Mouse (Mus musculus) granulocyte monocyte progenitor cell, adult 5-6 weeks (primary cell): Measurements from ENCODE around the gene Gpr132. TPM values are rescaled to one million over a fixed set of nuclear protein-coding genes. Genes with fewer than 3 reads are reported as not detected.
"Not testable (repeated sequence)": the region's sequence is repeated elsewhere in the genome, so short reads cannot be mapped to it uniquely, and the experiment has no call there.

Experiments used
- ATAC-seq: replicated peaks from 2 replicates; pipeline ENCODE4 v1.8.0; 2016; ENCODE audit warnings: mild to moderate bottlenecking, moderate TSS enrichment, inconsistent platforms; ENCODE audit not compliant: poor library complexity, severe bottlenecking
- total RNA-seq, 2 experiments: library from RNA; stranded (forward) in 1 of 2; stranded (reverse) in 1 of 2; fragments of 200-712, 200-1000 nt in 1 of 2; fragments of >200 nt in 1 of 2; fragmentation: Nextera tagmentation in 1 of 2; gene quantifications; 2 replicates each; pipeline ENCODE4 v1.2.3; 2014 to 2017

Gpr132 gene
- total RNA-seq, 2 experiments from 2014 or later = 6.2 to 10.4 TPM

DNA sequence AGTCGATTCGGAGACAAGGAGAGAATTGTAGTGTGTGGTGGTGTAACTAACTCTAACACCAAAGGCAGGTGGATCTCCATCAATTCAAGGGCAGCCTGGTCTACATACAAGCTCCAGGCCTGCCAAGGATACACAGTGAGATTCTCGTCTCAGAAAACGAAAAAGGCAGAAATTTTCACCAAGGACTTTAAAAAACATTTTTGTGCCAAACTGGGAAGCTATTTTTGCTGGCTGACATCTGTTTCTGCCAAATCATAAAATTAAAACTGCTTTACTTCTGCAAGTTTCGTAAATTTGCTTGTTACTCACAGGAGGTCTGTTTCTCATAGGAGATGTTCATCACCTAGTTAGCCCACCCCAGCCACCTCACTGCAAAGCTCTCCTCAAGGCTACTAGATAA is 42.1 kb downstream of the Gpr132 start:
- ATAC-seq = no peak

DNA sequence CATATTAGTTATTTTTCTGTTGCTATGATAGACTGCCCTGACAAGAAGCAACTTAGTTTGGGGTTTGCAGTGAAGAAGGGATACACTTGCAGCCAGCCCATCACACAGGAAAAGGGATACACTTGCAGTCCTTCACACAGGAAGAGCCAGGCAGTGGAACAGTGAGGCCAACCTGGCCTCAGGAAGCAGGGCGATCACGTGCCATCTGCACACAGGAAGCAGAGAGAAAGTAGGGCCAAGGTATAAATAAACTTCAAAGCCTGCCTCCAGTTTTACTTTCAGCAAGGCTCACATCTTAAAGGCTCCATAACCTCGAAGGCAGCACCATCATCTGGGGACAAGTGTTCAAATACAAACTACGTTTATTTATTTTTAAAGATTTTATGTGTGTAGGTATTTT is 44.8 kb downstream of the Gpr132 start:
- ATAC-seq = peak; percentile 26; the same call in 1 of the 2 replicates

GRCm38 (mm10) chr12:112822676-112823075 is 45.4 kb downstream of the Gpr132 start:
- ATAC-seq = no peak

GRCm38 (mm10) chr12:112821974-112822373 is 46.1 kb downstream of the Gpr132 start:
- no peak for ATAC-seq

DNA sequence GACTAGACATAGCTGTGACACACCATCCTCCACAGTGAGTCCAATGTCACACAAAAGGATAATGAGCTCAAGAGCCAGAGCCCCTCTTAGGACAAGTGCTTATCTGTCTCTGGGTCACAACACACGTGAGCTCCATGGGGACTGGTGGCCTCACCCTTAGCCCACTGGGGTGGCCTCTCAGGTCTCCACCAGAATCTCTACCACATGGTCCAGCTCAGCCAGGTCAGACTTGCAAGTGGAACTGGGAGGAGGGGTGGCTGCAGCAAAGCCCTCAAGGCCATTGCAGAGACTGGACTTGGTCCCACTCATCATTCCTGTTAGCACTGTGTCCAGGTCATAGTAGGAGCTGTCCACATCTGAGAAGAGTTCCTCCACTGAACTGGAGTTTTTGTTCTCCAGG is 46.8 kb downstream of the Gpr132 start:
- ATAC-seq = no peak

GRCm38 (mm10) chr12:112820401-112820999 is 47.5 kb downstream of the Gpr132 start:
- ATAC-seq = no peak

DNA sequence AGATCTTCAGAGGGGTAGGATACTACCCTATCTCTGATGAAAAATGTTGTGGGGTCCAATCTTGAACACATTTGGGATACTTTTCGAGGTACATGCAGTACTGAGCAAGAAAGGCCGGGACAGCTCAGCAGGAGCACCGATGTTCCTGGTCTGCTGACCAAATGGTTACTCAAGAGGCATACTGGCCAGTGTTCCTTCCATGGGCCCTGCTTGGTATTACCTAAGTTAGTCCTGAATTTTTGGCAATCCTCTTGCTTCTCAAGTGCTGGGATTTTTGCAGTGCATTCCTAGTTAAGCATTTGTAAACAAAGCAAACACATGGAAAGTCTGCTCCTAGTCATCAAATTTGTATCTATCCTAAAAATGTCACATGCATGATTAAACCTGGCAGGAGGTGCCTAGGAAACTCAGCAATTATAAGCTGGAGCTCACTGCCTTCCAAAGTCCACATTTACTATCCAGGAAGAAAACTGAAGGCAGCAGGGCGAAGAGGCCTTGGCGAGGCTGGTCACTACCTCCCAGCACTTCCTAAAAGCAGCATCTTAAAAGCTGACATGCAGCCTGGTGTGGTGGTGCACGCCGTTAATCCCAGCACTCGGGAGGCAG is 48.9 kb downstream of the Gpr132 start:
- ATAC-seq = no peak

DNA sequence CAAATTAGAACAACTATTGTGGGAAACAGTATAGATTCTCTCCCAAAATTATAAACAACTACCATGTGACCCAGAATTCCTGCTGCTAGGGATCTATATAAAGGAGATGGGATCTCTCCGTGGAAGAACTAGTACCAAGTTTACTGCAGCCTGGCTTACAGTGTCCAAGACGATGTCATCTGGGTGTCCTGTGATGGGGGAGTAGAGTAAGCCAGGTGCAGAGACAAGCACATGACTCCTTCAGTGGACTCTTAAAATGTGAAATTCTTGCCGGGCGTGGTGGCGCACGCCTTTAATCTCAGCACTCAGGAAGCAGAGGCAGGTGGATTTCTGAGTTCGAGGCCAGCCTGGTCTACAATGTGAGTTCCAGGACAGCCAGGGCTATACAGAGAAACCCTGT is 51.2 kb downstream of the Gpr132 start:
- not testable (repeated sequence) for ATAC-seq

DNA sequence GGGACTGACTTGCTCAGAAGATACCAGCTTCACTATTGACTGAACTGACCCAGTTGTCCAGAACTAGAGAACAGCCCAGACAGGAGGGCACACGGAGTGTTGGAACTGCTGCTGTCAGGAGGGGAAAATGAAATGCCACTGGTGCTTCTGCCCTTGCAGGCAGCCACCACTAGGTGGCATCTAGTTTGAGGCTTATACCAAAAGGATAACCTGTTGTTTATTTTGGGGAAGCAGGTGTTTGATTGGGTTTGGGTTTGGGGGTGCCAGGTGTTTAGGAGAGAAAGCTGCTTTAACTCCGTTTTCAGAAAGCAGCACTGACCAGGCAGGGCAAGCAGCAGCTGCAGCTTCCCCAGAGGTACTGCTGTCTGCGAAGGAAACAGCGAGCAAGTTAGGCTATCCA is 51.7 kb downstream of the Gpr132 start:
- ATAC-seq = peak; percentile 66

GRCm38 (mm10) chr12:112814682-112815470 is 53.2 kb downstream of the Gpr132 start:
- ATAC-seq = no peak

DNA sequence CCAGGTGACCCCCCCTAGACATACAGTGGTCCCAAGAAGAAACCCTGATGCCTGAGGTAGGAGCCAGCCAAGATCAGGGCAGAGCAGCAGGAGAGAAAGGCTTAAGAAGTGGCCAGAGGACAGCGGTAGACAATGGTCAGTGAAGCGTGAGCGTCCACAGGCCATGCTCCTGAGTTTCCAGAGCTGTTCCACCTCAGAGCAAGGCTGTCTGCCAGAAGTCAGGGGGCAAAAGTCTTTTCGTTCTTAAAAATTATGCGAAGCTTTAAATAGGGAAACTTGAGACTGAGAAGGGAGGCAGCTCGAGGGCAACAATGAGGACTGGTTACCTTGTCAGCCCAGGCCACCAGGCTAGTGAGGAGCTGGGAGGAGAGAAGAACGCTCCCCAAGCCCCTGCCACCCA is 54.7 kb downstream of the Gpr132 start:
- no peak for ATAC-seq

- no peak for ATAC-seq
These were observed 57.7 kb downstream of the Gpr132 start for GRCm38 (mm10) chr12:112810092-112810885.

- no peak for ATAC-seq
These were observed 58.4 kb downstream of the Gpr132 start for GRCm38 (mm10) chr12:112809641-112810040.

DNA sequence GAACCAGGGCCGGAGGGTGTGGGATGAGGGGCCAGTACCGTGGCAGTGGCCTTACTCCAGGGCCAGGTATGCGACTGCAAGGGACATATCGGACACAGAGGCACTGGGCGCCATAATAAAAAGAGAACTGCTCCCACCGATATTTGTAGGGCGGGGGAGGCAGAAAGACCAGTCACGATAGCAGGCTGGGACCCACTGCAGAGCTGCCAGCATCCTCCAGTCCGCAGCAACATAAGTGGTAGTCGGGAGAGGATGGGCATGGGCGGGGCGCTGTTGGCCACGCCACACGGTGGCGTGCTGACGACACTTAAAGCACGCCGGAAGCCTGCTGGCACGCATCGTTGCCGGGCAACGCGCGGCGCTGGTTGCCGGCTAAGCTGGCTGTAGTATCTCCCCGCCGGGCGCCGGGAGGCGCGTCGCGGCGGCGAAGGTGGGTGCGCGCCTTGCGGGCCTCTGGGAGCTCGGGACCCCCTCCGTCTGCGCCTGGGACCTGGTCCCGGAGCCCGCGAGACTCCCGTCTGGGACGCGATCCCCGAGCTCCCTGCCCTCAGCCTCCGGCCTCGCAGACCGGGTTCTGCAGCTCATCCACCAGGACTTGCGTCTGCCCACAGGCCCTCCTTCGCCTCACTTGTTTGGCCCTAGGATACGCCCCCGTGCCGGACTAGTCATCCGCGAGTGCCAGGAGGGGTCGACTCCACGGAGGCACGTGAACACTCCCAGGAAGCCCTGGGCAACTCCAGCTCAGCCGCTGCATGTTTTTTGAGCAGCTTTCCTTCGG is 59.3 kb downstream of the Gpr132 start, which contains the start of gene Clba1:
Clba1 (plus strand) TSS at position 351 of the 778 bp plus-strand sequence.
- peak; percentile 90 for ATAC-seq

GRCm38 (mm10) chr12:112808212-112808586 is 59.8 kb downstream of the Gpr132 start:
- ATAC-seq = no peak

- no peak for ATAC-seq
These were observed 60.2 kb downstream of the Gpr132 start for GRCm38 (mm10) chr12:112807796-112808195.

DNA sequence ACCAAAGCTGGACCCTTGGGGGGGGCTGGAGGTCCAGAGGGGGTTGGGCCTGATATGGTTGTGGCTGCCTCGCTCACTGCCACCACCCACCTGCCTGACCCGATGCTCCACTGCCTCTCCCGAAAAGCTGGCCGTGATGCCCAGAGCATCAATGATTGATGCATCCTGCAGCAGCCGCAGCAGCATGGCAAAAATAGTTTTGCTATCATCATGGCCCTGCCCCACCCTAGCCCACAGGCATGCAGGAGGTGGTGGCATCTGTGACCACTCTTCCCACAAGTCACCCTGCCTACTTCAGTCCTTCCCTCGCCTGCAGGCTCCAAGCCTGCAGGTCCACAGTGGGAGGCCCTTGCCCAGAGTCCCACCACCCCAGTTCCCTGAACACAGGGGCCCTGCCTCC is 62.0 kb downstream of the Gpr132 start:
- no peak for ATAC-seq

DNA sequence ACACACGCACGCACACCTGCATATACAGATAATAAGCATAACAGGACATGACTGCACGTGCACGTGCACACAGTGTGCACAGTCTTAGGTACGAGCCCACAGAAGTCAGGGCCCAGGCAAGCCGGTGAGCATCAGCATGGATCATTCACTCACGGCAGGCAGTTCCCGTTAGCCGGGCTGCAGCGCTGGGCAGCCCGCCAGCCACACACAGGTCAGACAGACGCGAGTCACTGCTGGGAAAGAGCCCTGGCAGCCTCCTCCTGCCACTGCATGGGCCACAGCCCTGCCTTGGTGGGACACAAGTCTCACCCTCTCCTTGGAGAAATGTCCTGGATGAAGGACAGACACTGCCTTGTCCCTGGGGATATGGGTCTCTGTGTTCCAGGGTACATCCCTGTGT is 64.0 kb downstream of the Gpr132 start:
- ATAC-seq = no peak

DNA sequence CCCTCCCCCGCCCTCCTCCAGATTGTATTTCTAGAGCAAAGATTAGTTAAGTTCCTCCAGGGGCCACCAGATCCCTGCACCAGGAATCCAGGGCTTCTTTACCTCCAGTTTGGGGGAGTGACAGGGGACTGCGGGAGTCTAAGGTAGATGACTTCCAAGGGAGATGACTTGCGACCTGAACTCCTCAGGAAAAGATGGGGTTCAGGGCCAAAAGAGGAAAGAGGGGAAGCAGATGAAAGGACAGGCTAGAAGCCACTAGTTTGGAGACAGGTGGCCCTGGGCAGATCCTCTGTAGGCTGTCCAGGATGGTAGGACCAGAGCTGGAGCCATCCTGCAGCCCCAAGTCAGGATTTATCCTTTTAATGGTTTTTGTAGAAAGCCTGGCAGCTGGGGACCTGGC is 65.1 kb downstream of the Gpr132 start:
- no peak for ATAC-seq
